Mouse (Mus musculus): ENCODE measurements around the gene A430078G23Rik.

A430078G23Rik gene

GRCm38 (mm10) chr8:3407417-3407816 is 54.2 kb downstream of the A430078G23Rik start:
- no peak for DNase-seq (ENCODE audit: low read depth in 1 of 2, low spot score in 2 of 2)

GRCm38 (mm10) chr8:3411085-3411484 is 57.9 kb downstream of the A430078G23Rik start:
- DNase-seq (ENCODE audit: low read depth in 1 of 2, low spot score in 2 of 2), result no peak

GRCm38 (mm10) chr8:3411901-3412301 is 58.7 kb downstream of the A430078G23Rik start:
- no peak for DNase-seq (ENCODE audit: low read depth in 1 of 2, low spot score in 2 of 2)

DNA sequence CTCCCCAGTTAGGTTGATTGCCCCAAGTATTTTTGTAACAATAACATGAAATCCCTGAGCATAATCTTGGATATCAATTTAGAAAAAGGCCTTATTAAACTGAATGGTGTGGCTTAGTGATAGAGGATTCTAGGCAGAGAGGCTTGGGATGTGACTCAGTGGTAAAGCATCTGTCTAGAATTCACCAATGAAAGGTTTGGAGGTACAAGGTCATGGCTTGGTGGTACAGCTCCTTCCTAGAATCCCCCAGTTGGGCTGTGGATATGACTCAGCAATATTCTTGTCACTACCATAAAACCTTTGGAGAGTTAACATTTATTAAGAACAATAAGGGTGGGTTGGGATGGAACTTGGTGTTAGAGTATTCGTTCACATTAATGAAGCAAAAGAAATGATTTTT is 59.6 kb downstream of the A430078G23Rik start:
- DNase-seq (ENCODE audit: low read depth in 1 of 2, low spot score in 2 of 2), result no peak

DNA sequence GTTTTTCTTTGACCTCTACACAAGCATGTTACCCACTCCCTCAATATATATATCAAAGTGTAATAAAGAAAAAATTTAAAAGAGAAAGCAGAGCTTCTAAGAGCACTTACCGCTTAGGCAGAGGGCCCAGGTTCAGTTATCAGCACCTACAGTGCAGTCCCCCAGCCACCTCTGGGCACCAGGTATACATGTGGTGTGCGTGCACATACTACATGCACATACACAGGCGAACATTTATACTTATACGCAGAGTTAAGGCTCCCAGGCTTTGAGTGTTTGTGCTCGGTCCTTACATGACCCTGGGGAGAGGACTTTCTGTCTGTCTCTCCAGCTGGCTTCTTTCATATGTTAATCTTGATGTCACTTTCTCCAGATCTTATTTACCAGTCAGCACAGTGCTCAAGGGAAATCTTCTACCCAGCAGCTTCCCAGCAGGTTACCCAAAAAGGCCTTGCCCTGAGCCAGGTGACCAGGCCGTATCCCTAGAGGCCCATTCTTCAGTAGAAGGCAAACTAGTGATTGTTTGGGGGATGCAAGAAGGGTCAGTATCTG is 61.5 kb downstream of the A430078G23Rik start:
- DNase-seq (ENCODE audit: low read depth in 1 of 2, low spot score in 2 of 2), result no peak

GRCm38 (mm10) chr8:3415259-3415658 is 62.0 kb downstream of the A430078G23Rik start:
- no peak for DNase-seq (ENCODE audit: low read depth in 1 of 2, low spot score in 2 of 2)

GRCm38 (mm10) chr8:3415661-3416060 is 62.4 kb downstream of the A430078G23Rik start:
- DNase-seq (ENCODE audit: low read depth in 1 of 2, low spot score in 2 of 2), result no peak

- DNase-seq (ENCODE audit: low read depth in 1 of 2, low spot score in 2 of 2), result no peak
Observed at GRCm38 (mm10) chr8:3416846-3417245, 63.6 kb downstream of the A430078G23Rik start.

DNA sequence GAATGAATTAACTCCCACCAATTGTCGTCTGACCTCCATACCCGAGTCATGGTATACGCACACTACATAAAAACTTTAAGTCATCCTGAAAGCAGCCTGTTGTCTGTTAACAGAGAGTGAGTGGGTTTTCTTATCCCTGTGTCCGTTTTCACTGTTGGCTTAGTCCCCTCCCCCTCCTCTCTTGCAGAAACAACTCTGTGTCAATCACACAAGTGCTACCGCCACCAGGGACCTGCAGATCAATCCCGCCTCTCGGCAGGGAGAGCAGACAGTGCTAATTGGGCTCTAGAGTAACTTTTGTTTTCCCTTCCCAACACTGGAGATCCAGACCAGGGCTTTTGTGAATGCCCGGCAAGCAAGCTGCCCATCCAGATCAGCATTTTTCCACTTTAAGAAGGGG is 64.2 kb downstream of the A430078G23Rik start:
- DNase-seq (ENCODE audit: low read depth in 1 of 2, low spot score in 2 of 2), result no peak

DNA sequence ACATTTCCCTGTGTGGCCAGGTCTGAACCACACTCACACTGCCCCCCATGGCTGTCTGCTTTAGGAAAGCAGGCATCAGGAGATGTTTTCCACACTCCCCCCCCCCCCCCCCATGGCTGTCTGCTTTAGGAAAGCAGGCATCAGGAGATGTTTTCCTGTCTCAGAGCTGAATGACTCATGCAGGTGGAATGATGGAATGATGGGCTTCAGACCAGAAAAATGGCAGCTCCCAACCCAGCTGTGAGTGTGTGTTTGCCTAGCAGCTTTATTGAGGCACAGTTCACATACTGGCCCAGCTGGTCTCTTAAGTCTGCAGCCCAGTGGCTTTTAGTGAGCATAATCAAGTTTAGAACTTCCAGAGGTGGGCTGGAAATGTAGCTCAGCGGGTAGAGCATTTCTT is 64.9 kb downstream of the A430078G23Rik start:
- DNase-seq (ENCODE audit: low read depth in 1 of 2, low spot score in 2 of 2), result no peak

DNA sequence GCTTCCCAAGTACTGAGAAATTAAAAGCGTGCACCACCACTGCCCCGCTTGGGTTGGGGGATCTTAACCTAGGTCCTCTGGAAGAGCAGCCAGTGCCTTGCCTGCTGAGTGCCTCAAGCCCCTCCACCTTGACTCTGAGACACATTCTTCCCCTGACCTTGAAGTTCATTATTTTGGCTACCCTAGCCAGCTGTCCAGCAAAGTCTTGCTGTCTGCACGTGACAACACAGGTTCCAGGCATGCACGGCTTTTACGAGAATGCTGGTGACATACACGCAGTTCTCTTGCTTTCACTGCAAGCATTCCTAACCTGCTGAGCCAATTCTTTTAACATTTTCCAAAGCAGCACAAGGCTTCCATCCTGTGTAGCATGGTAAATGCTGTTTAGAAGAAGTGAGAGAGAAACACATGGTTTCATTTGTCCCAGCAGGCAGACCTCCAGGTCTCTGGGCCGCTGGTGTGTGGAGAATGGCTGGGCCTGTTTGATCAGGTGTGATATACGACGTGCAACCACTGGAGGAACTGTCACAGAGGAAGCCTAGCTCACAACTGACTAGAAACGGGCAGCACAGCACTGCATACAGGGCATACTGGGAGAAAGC is 67.0 kb downstream of the A430078G23Rik start:
- DNase-seq (ENCODE audit: low read depth in 1 of 2, low spot score in 2 of 2), result no peak

DNA sequence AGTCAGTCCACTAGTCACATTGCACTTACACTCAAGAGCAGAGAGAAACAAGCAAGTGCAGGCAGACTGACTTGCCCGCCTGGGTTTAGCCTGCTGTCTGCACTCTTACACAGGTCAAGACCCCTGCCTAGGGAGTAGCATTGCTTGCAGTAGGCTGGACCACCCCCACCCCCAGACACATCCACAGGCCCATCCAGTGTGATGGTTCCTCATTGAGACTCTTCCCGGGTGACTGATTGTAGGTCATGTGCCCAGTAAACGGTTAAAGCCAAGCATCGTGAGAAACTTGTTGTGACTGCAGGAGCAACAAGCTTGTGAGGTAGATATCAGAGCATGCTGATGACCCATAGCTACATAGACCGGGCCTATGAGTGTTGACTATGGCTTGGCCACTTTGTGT is 68.3 kb downstream of the A430078G23Rik start:
- no peak for DNase-seq (ENCODE audit: low read depth in 1 of 2, low spot score in 2 of 2)

DNA sequence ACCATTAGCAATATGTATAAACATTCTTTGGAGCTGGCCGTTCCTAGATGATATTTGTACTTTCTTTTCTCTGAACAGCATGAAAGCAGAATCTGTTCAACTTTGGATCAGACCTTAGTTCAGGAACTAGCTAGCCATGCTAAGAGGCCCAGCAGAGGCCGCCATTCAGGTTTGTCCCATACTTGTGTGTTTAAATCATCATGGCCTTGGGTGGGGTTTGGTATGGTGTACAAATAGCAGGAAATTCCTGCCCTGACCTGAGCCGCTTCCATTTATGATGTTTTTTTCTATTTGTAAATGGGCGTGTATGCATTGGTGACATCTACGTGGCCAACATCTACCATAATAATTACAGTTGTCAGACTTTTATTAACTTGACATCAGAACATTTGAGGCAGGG is 72.0 kb downstream of the A430078G23Rik start:
- DNase-seq (ENCODE audit: low read depth in 1 of 2, low spot score in 2 of 2), result no peak

- DNase-seq (ENCODE audit: low read depth in 1 of 2, low spot score in 2 of 2), result no peak
Observed at GRCm38 (mm10) chr8:3426211-3426610, 73.0 kb downstream of the A430078G23Rik start.

- no peak for DNase-seq (ENCODE audit: low read depth in 1 of 2, low spot score in 2 of 2)
Observed at GRCm38 (mm10) chr8:3428426-3428825, 75.2 kb downstream of the A430078G23Rik start.

DNA sequence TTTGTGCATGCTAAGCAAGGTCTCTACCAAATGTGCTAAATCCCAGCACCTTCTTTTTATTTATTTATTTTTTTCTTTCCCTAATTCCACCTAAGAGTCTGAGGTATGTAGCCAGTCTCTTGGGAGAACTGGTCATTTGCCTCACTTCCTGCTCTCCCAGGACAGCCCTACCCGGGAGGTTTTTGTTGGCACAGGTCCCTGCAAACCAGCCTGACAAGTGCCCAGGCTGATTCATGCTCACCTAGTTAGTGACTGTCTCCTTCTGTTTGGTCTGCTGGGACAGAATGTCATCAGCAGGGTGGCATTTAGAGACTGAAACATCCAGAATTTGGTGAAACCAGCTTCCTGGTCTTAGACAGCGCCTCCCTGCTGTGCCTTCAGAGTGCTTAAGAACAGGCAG is 76.8 kb downstream of the A430078G23Rik start:
- DNase-seq (ENCODE audit: low read depth in 1 of 2, low spot score in 2 of 2), result no peak

DNA sequence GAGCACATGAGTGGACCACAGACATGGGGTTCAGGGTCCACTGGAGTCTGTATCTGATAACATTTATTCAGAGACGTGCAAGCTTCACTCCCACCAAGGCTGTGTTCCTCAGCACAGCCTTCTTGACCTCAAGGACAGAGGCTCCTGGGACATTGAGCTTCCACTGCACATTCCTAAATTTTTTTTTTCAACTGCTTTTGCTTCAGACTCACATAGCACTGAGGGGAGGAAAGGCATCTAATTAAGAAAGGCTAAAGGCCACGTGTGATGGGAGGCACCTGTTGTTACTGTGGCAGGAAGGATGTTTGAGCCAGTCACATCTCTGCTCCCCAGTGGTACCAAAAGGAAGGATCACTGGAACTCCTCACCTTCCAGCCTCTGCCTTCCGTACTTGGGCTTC is 77.9 kb downstream of the A430078G23Rik start:
- no peak for DNase-seq (ENCODE audit: low read depth in 1 of 2, low spot score in 2 of 2)

DNA sequence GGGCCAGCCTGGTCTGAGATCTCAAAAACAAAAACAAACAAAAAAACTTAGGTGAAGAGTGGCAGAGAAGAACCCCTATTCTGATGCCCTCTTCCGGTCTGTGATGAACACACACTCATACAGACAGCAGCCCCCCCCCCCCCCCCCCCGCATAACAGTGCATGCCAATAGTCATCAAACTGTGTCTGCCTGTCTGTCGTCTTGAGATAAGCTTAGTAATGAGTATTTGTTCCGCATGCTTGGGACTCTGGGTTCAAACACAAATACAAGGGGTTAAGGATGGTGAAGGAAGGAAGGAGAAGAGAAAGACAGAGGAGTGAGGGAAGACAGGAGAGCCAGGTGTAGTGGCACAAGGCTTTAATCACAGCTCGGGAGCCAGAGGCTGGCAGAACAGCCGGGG is 83.3 kb downstream of the A430078G23Rik start:
- DNase-seq (ENCODE audit: low read depth in 1 of 2, low spot score in 2 of 2), result no peak

- DNase-seq (ENCODE audit: low read depth in 1 of 2, low spot score in 2 of 2), result no peak
Observed at GRCm38 (mm10) chr8:3439510-3439909, 86.3 kb downstream of the A430078G23Rik start.
